Mouse (Mus musculus): ENCODE measurements around the gene Slc26a3. TPM values are rescaled to one million over a fixed set of nuclear protein-coding genes. Genes with fewer than 3 reads are reported as not detected.
A peak's percentile ranks its signal among the peaks of the same experiment; 100 is the strongest.

The Slc26a3 gene
- 18.9 and 20.6 TPM in 2 replicates for polyA plus RNA-seq (2012; rRNA removed)

DNA sequence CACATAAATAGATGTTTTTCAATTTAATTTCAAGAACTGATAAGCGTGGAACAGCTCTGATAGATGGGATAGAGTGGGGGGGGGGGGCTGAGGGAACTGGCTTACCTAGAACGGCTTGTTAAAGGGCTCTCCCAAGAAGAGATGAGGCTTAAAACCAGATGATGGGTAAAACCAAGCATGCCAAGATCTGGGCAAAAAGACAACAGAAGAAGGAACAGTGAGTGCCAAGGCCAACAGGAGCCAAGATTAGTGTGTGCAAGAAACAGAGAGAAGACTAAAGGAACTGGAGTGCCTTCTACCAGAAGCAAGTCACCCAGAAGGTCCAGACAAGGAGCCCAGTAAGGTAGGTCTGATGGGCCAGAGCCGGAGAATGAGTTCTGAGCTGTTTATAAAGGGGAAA lies at the start of gene Slc26a3:
Gene Slc26a3, plus strand, starts transcription at position 301 of the 400 bp plus-strand sequence.
- H3K4me3 ChIP-seq (ENCODE audit: low read depth, low read length) = no peak within 1 kb of the TSS
- TF ChIP-seq POLR2A (IDR thresholded peaks at IDR 0.05; ENCODE audit: low read depth, low read length) = no peak
- H3K4me1 ChIP-seq (ENCODE audit: control insufficient read depth, insufficient read depth, insufficient read length, low read length) = no peaks in the 10 kb centered on the region
- no peaks in the 10 kb centered on the region for H3K27me3 ChIP-seq (ENCODE audit: control insufficient read depth, insufficient read depth, low read length)
- H3K27ac ChIP-seq (ENCODE audit: insufficient read depth, low read depth, low read length) = no peak within 1 kb of the TSS
- 89% methylated on average over 3 of the region's 3 CpGs for WGBS
- no peaks in the 10 kb centered on the region for H3K36me3 ChIP-seq (ENCODE audit: control insufficient read depth, insufficient read depth, low read length)

DNA sequence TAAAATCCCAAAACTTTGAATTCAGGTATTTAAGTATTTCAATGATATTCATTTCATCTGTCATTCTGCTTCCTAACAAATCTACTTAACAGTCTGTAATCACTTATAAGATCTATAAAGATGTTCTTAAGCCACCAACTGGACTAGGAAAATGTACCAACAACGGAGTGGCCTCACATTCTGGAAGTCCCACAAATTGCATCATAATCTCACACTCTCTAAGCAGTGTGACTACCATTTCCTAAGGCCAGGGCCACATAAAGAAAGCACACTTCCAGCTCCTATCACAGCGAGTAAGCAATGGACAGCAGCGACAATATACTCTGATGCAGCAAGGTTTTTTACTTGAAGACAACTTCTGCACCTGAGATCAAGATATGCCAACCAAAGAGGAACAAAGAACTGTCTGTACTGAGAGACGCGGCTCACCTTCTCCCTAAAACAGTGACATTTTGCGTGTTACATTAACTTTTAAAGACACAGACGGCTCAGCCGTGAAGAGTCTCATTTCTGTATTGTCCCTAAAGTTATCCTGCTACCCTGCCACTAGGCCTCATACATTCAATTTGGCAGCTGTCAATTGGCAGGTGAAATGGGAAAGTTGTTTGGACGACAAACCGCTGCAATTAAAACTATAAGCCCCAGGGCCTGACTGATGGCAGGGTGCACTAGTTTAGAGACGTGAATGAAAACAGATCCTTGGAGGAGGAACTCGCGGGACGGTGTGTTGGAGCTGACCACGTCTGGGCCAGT lies 40.3 kb upstream of the Slc26a3 start:
- Histone ChIP-seq H3K4me1 (ENCODE audit: control insufficient read depth, insufficient read depth, insufficient read length, low read length) (peaks cover 3% of the 10 kb centered on the region; the same call in 1 of the 2 replicates), H3K27me3 (ENCODE audit: control insufficient read depth, insufficient read depth, low read length) (no peaks in the 10 kb centered on the region), H3K4me3 (ENCODE audit: low read depth, low read length) (peak overlapping the region; percentile 70), H3K36me3 (ENCODE audit: control insufficient read depth, insufficient read depth, low read length) (peaks cover 11% of the 10 kb centered on the region), H3K27ac (ENCODE audit: insufficient read depth, low read depth, low read length) (no peak overlapping the region)
- TF ChIP-seq CTCF (IDR thresholded peaks at IDR 0.05; ENCODE audit: extremely low read depth, insufficient read length, insufficient replicate concordance, low read depth, low read length) (no peak), POLR2A (IDR thresholded peaks at IDR 0.05; ENCODE audit: low read depth, low read length) (no peak)
- 10% methylated on average over 15 of the region's 15 CpGs for WGBS

DNA sequence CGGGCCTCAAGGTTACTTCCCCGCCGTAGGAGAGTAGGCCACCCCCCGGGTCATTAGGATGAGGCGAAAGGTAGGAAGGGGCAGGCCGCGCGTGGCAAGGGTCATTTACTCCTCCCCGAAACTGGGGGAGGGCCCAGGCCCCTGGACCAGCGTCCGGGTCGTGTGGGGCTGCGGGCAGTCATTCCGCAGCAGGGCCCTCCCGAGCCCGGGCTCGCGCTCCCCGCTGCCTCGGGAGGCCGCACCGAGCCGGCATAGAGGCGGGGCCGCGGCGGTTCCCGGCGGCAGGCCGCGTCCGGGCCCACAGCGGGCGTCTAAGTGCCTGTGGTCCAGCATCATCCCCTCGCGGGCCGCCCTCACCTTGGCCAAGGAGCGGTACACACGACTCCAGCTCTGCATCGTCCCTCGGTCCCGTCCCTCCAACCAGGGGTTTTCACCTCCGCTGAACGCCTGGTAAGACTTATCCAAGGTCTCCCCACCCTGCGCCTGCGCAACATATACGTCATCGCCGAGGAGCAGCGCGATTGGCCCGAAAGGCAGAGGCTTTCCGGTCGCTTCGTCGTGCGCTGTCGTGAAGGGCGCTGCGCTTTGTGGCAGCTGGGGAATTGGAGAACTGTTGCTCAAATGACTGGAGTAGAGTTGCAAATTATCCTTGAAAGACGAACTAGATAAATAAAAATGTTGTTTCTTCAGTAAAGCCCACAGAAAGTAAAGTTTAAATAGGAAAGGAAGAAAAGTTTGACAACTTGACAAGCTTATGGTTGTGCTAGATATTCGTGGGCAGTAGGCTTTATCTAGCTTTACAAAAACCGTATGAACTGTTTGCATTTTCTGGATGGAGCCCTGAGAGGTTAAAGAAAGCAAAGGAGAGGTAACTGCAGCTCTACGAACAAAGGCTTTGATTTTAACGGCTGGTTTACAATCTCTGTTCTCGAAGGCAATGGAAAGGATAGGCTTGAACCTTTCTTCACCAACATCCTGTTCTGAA lies 39.4 kb upstream of the Slc26a3 start, which contains the start of gene Dld:
Gene Dld, minus strand, starts transcription at position 510 of the 985 bp plus-strand sequence.
- H3K27ac ChIP-seq (ENCODE audit: insufficient read depth, low read depth, low read length) = peak within 1 kb of the TSS; percentile 53
- WGBS = 4% methylated on average over 66 of the region's 66 CpGs
- H3K36me3 ChIP-seq (ENCODE audit: control insufficient read depth, insufficient read depth, low read length) = peaks cover 11% of the 10 kb centered on the region
- H3K27me3 ChIP-seq (ENCODE audit: control insufficient read depth, insufficient read depth, low read length) = no peaks in the 10 kb centered on the region
- H3K4me3 ChIP-seq (ENCODE audit: low read depth, low read length) = peak within 1 kb of the TSS; percentile 70
- H3K4me1 ChIP-seq (ENCODE audit: control insufficient read depth, insufficient read depth, insufficient read length, low read length) = peaks cover 3% of the 10 kb centered on the region; the same call in 1 of the 2 replicates
- TF ChIP-seq POLR2A (IDR thresholded peaks at IDR 0.05; ENCODE audit: low read depth, low read length) = peak; percentile 86
- TF ChIP-seq CTCF (IDR thresholded peaks at IDR 0.05; ENCODE audit: extremely low read depth, insufficient read length, insufficient replicate concordance, low read depth, low read length) = no peak

DNA sequence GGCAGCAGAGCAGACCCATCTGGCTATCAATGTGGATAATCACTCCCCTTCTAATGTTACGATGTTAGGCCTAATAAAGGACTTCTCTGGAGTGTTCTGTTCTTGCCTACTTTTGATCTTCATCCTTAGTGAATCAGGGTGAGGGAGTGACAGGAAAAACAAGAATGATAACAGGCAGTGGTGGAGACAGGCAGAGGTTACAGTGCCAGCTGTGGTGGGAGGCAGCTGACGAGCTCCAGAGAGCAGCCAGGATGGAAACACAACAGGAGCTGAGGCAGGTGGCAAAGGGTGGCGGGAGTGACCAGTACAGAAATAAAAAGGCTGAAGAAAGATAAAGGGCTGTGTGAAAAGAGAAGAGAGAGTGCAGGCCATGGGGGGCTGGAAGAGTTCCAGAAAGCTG lies 24.2 kb upstream of the Slc26a3 start:
- Histone ChIP-seq H3K4me3 (ENCODE audit: low read depth, low read length) (no peak overlapping the region), H3K27ac (ENCODE audit: insufficient read depth, low read depth, low read length) (no peak overlapping the region), H3K27me3 (ENCODE audit: control insufficient read depth, insufficient read depth, low read length) (no peaks in the 10 kb centered on the region), H3K36me3 (ENCODE audit: control insufficient read depth, insufficient read depth, low read length) (no peaks in the 10 kb centered on the region), H3K4me1 (ENCODE audit: control insufficient read depth, insufficient read depth, insufficient read length, low read length) (no peaks in the 10 kb centered on the region)
- WGBS = 77% methylated on average over 3 of the region's 3 CpGs
- TF ChIP-seq CTCF (IDR thresholded peaks at IDR 0.05; ENCODE audit: extremely low read depth, insufficient read length, insufficient replicate concordance, low read depth, low read length) = no peak
- TF ChIP-seq POLR2A (IDR thresholded peaks at IDR 0.05; ENCODE audit: low read depth, low read length) = no peak

DNA sequence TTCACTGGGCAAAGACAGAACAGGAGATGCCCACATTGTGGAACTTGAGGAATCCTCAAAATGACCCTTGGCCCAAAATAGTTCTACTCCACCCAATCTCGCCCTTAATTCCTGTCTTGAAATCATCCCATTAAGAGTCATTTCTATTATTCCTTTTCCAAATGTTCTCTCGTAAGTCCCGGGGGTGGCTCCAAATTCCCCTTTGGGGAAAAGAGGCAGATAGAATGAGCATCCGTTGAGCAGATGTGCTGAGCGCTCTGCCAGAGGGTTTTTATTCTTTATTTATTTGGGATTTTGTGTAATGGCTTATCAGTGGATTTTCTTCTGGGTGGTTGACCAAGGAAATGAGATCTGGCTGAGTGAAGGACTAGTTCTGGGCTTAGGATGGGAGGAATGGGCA lies 22.9 kb upstream of the Slc26a3 start:
- Histone ChIP-seq H3K27me3 (ENCODE audit: control insufficient read depth, insufficient read depth, low read length) (no peaks in the 10 kb centered on the region), H3K27ac (ENCODE audit: insufficient read depth, low read depth, low read length) (no peak overlapping the region), H3K4me1 (ENCODE audit: control insufficient read depth, insufficient read depth, insufficient read length, low read length) (no peaks in the 10 kb centered on the region), H3K36me3 (ENCODE audit: control insufficient read depth, insufficient read depth, low read length) (no peaks in the 10 kb centered on the region), H3K4me3 (ENCODE audit: low read depth, low read length) (no peak overlapping the region)
- TF ChIP-seq CTCF (IDR thresholded peaks at IDR 0.05; ENCODE audit: extremely low read depth, insufficient read length, insufficient replicate concordance, low read depth, low read length) = no peak
- no peak for TF ChIP-seq POLR2A (IDR thresholded peaks at IDR 0.05; ENCODE audit: low read depth, low read length)
- 80% methylated on average over 5 of the region's 5 CpGs for WGBS

- no peaks in the 10 kb centered on the region for H3K27me3 ChIP-seq (ENCODE audit: control insufficient read depth, insufficient read depth, low read length)
- H3K4me3 ChIP-seq (ENCODE audit: low read depth, low read length) = no peak overlapping the region
- TF ChIP-seq CTCF (IDR thresholded peaks at IDR 0.05; ENCODE audit: extremely low read depth, insufficient read length, insufficient replicate concordance, low read depth, low read length) = no peak
- TF ChIP-seq POLR2A (IDR thresholded peaks at IDR 0.05; ENCODE audit: low read depth, low read length) = no peak
- whole genome bisulfite sequencing = 84% methylated on average over 1 of the region's 1 CpGs
- no peaks in the 10 kb centered on the region for H3K4me1 ChIP-seq (ENCODE audit: control insufficient read depth, insufficient read depth, insufficient read length, low read length)
- no peak overlapping the region for H3K27ac ChIP-seq (ENCODE audit: insufficient read depth, low read depth, low read length)
- H3K36me3 ChIP-seq (ENCODE audit: control insufficient read depth, insufficient read depth, low read length) = no peaks in the 10 kb centered on the region
Measured at GRCm38 (mm10) chr12:31369118-31369517, 21.6 kb upstream of the Slc26a3 start.

DNA sequence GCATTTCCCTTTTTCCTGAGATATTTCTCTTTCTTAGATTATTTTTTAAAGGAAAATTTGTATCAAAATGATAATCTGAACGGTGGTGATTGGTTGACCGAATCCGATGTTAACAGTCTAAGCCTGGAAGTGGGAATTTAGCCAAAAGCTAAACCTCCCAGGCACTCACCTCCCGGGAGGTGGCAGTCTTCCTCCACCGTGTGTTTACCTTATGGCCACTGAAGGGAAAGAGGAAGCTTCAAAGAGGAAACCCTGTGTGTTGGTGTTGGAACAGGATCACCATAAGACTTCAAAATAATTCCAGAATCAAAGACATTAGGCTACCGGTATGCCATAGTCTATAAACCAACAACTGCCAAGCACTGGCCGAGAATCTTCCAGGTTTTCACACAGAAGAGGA lies 21.0 kb upstream of the Slc26a3 start:
- Histone ChIP-seq H3K36me3 (ENCODE audit: control insufficient read depth, insufficient read depth, low read length) (no peaks in the 10 kb centered on the region), H3K27ac (ENCODE audit: insufficient read depth, low read depth, low read length) (no peak overlapping the region), H3K27me3 (ENCODE audit: control insufficient read depth, insufficient read depth, low read length) (no peaks in the 10 kb centered on the region), H3K4me1 (ENCODE audit: control insufficient read depth, insufficient read depth, insufficient read length, low read length) (no peaks in the 10 kb centered on the region), H3K4me3 (ENCODE audit: low read depth, low read length) (no peak overlapping the region)
- WGBS = 59% methylated on average over 7 of the region's 7 CpGs
- TF ChIP-seq CTCF (IDR thresholded peaks at IDR 0.05; ENCODE audit: extremely low read depth, insufficient read length, insufficient replicate concordance, low read depth, low read length) (no peak), POLR2A (IDR thresholded peaks at IDR 0.05; ENCODE audit: low read depth, low read length) (no peak)
